Comparison of ENCODE assay signal across 15 mouse cellular contexts in genomic region chr13:19504241-19504640, GRCm38 (mm10).
DNase-seq lines count a peak whose midpoint lies in the region.
"Had no signal": no experiment of that assay in that cellular context is flagged by ENCODE, and none has a peak within 500 bp of the region (broad histone marks: within the 10 kb centered on the region; RNA-seq: fewer than 3 reads in every experiment).

No protein-coding gene starts in this region.

- peak; percentile 3 for DNase-seq in layer of hippocampus, adult 11-12 months (ENCODE audit: low spot score)
- DNase-seq in layer of hippocampus, adult 9-10 months (ENCODE audit: low spot score) = no peak
- DNase-seq in right cerebral cortex, adult 18-20 months = peak; percentile 5
- no peak for DNase-seq in right cerebral cortex, postnatal 36 days (ENCODE audit: low spot score in 2 of 2)
- peak; percentile 15 for DNase-seq in telencephalon, adult 2 months (ENCODE audit: low read depth, low spot score)
- DNase-seq in embryo, embryonic 10.5 days (ENCODE audit: low spot score) = no peak
- DNase-seq: adrenal gland, adult 2 months; adrenal gland, postnatal 14 days; cerebellum, adult 11-12 months; cerebellum, adult 9-10 months; cerebellum, postnatal 25 days; embryo, embryonic 11 days; gastrocnemius, adult 2 months; gastrocnemius, postnatal 14 days; heart, adult 11 months had no signal

Comparison
In these comparisons a context has a peak if more than half of its experiments do, and no peak if none do; other contexts are left out.
1. DNase-seq: peak in layer of hippocampus, adult 11-12 months (single experiment), right cerebral cortex, adult 18-20 months (single experiment) and telencephalon, adult 2 months (single experiment); none in layer of hippocampus, adult 9-10 months (single experiment), right cerebral cortex, postnatal 36 days (0 of 2) and embryo, embryonic 10.5 days (single experiment).